Comparison of ENCODE assay signal across 8 mouse cellular contexts in genomic region chr1:189756306-189757053, GRCm38 (mm10). TPM values are rescaled to one million over a fixed set of nuclear protein-coding genes. Genes with fewer than 3 reads are reported as not detected.
DNase-seq lines count a peak whose midpoint lies in the region; ATAC-seq lines count a peak whose summit lies in the region.

No protein-coding gene starts in this region.

- intact Hi-C loops in gastrocnemius, postnatal 14 days (cut with DNase I; ENCODE audit: low total_unique reads), result no loop called here

- no peak overlapping the region for H3K4me2 ChIP-seq in hindbrain, embryonic 13.5 days
- H3K4me2 ChIP-seq in midbrain, embryonic 13.5 days (replicated peaks), result no peak overlapping the region

- no peak for ATAC-seq in hindbrain, embryonic 13.5 days (ENCODE audit: low FRiP score)
- ATAC-seq in midbrain, embryonic 13.5 days, result peak; percentile 48; the same call in 1 of the 2 replicates

- no peaks in the 10 kb centered on the region for H3K36me3 ChIP-seq in hindbrain, embryonic 13.5 days
- H3K36me3 ChIP-seq in limb, embryonic 10.5 days, result no peaks in the 10 kb centered on the region
- no peaks in the 10 kb centered on the region for H3K36me3 ChIP-seq in midbrain, embryonic 13.5 days

- DNase-seq in layer of hippocampus, adult 11-12 months (ENCODE audit: low spot score), result peak; percentile 28
- DNase-seq in layer of hippocampus, adult 9-10 months (ENCODE audit: low spot score), result no peak
- peak; percentile 55 for DNase-seq in embryo, embryonic 11 days
- DNase-seq in limb, embryonic 10.5 days (ENCODE audit: low spot score), result peak; percentile 37
- DNase-seq in gastrocnemius, postnatal 14 days, result no peak
- no peak for DNase-seq in B cell, adult 2 months

- peaks cover 24% of the 10 kb centered on the region for H3K4me1 ChIP-seq in hindbrain, embryonic 13.5 days (replicated peaks)
- H3K4me1 ChIP-seq in limb, embryonic 10.5 days, result peaks cover 37% of the 10 kb centered on the region
- H3K4me1 ChIP-seq in midbrain, embryonic 13.5 days (replicated peaks), result peaks cover 13% of the 10 kb centered on the region

- H3K9ac ChIP-seq in hindbrain, embryonic 13.5 days, result peak overlapping the region; percentile 24; the same call in 1 of the 2 replicates
- H3K9ac ChIP-seq in midbrain, embryonic 13.5 days (replicated peaks), result no peak overlapping the region

- H3K9me3 ChIP-seq in hindbrain, embryonic 13.5 days, result no peaks in the 10 kb centered on the region
- H3K9me3 ChIP-seq in limb, embryonic 10.5 days (replicated peaks), result no peaks in the 10 kb centered on the region
- H3K9me3 ChIP-seq in midbrain, embryonic 13.5 days, result no peaks in the 10 kb centered on the region

- H3K4me3 ChIP-seq in hindbrain, embryonic 13.5 days, result no peak overlapping the region
- no peak overlapping the region for H3K4me3 ChIP-seq in limb, embryonic 10.5 days
- no peak overlapping the region for H3K4me3 ChIP-seq in midbrain, embryonic 13.5 days (replicated peaks)

- WGBS in hindbrain, embryonic 13.5 days, result 40% methylated on average over 19 of the region's 19 CpGs
- 48% methylated on average over 19 of the region's 19 CpGs for WGBS in limb, embryonic 10.5 days
- 47% methylated on average over 19 of the region's 19 CpGs for WGBS in midbrain, embryonic 13.5 days

- no peak overlapping the region for H3K27ac ChIP-seq in hindbrain, embryonic 13.5 days
- H3K27ac ChIP-seq in limb, embryonic 10.5 days, result peak overlapping the region; percentile 10; the same call in 1 of the 2 replicates
- no peak overlapping the region for H3K27ac ChIP-seq in midbrain, embryonic 13.5 days

- no peaks in the 10 kb centered on the region for H3K27me3 ChIP-seq in hindbrain, embryonic 13.5 days
- no peaks in the 10 kb centered on the region for H3K27me3 ChIP-seq in limb, embryonic 10.5 days (ENCODE audit: low read depth, poor library complexity, severe bottlenecking)
- no peaks in the 10 kb centered on the region for H3K27me3 ChIP-seq in midbrain, embryonic 13.5 days

RNA-seq across cellular contexts. Expression of gene Ptpn14, which starts 28.4 kb away (rescaled TPM):
- 1.9 TPM in 2 replicates for polyA plus RNA-seq in hindbrain, embryonic 13.5 days (2015; fragmentation: Nextera tagmentation; extraction: Ambion mirVana)
- 5.4 and 6.3 TPM in 2 replicates for polyA plus RNA-seq in limb, embryonic 10.5 days (2016; fragmentation: Nextera tagmentation; extraction: Ambion mirVana)
- 1.5 and 2.3 TPM in 2 replicates for polyA plus RNA-seq in midbrain, embryonic 13.5 days (2015; fragmentation: Nextera tagmentation; extraction: Ambion mirVana)
- total RNA-seq in gastrocnemius, postnatal 14 days (2021), result 10 to 100 TPM; 11.0 to 12.9 TPM

Comparison
In these comparisons a context has a peak if more than half of its experiments do, and no peak if none do; other contexts are left out.
1. DNase-seq: peak in layer of hippocampus, adult 11-12 months (single experiment), embryo, embryonic 11 days (single experiment) and limb, embryonic 10.5 days (single experiment); none in layer of hippocampus, adult 9-10 months (single experiment), gastrocnemius, postnatal 14 days (single experiment) and B cell, adult 2 months (0 of 2).